Mouse (Mus musculus): Measurements from ENCODE around the gene Meis1.

Meis1 gene

GRCm38 (mm10) chr11:18888651-18889050 lies 130.1 kb downstream of the Meis1 start:
- Histone ChIP-seq H3K36me3 (ENCODE audit: insufficient read depth, low read length) (no peaks in the 10 kb centered on the region), H3K4me3 (replicated peaks; ENCODE audit: low read length) (no peak overlapping the region), H3K9me3 (ENCODE audit: low read length) (no peaks in the 10 kb centered on the region), H3K27me3 (ENCODE audit: insufficient read depth, low read length) (no peaks in the 10 kb centered on the region), H3K4me1 (replicated peaks; ENCODE audit: low read depth, low read length) (no peaks in the 10 kb centered on the region)
- no peak for TF ChIP-seq POU5F1 (IDR thresholded peaks at IDR 0.05; ENCODE audit: borderline replicate concordance, low read length)
- TF ChIP-seq NANOG (IDR thresholded peaks at IDR 0.05; ENCODE audit: borderline replicate concordance, low read length): no peak
- TF ChIP-seq CTCF (conservative IDR thresholded peaks at IDR 0.05; ENCODE audit: low read length): no peak

- H3K9me3 ChIP-seq (ENCODE audit: low read length): no peaks in the 10 kb centered on the region
- TF ChIP-seq CTCF (conservative IDR thresholded peaks at IDR 0.05; ENCODE audit: low read length) (no peak), POU5F1 (IDR thresholded peaks at IDR 0.05; ENCODE audit: borderline replicate concordance, low read length) (no peak), NANOG (IDR thresholded peaks at IDR 0.05; ENCODE audit: borderline replicate concordance, low read length) (no peak)
- no peak overlapping the region for H3K4me3 ChIP-seq (replicated peaks; ENCODE audit: low read length)
- no peaks in the 10 kb centered on the region for H3K4me1 ChIP-seq (replicated peaks; ENCODE audit: low read depth, low read length)
- H3K36me3 ChIP-seq (ENCODE audit: insufficient read depth, low read length): no peaks in the 10 kb centered on the region
- peaks cover 4% of the 10 kb centered on the region for H3K27me3 ChIP-seq (ENCODE audit: insufficient read depth, low read length)
Observed at GRCm38 (mm10) chr11:18885729-18886325, 133.0 kb downstream of the Meis1 start.

- TF ChIP-seq POU5F1 (IDR thresholded peaks at IDR 0.05; ENCODE audit: borderline replicate concordance, low read length) (no peak), CTCF (conservative IDR thresholded peaks at IDR 0.05; ENCODE audit: low read length) (no peak), NANOG (IDR thresholded peaks at IDR 0.05; ENCODE audit: borderline replicate concordance, low read length) (no peak)
- Histone ChIP-seq H3K4me1 (replicated peaks; ENCODE audit: low read depth, low read length) (no peaks in the 10 kb centered on the region), H3K9me3 (ENCODE audit: low read length) (no peaks in the 10 kb centered on the region), H3K4me3 (replicated peaks; ENCODE audit: low read length) (no peak overlapping the region), H3K27me3 (ENCODE audit: insufficient read depth, low read length) (peaks cover 4% of the 10 kb centered on the region), H3K36me3 (ENCODE audit: insufficient read depth, low read length) (no peaks in the 10 kb centered on the region)
Observed at GRCm38 (mm10) chr11:18885036-18885728, 133.6 kb downstream of the Meis1 start.

DNA sequence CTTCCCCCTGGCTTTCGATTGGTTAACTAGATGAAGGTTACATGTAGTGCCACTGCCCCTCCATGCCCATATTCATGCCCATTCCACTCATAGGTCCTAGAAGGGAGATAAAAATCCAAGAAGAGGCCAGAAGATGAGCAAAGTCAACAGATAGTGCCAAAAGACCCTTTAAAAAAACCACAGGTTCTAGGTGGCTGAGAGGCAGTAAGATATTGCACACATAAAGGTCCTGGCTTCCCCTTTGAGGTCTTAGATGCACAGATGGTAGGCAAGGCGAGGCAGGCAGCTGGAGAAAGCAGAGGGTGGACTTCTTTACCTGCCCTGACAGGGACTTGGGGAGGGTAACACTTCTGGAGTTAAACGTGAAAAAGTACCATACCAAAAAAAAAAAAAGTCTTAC lies 134.8 kb downstream of the Meis1 start:
- peaks cover 6% of the 10 kb centered on the region for H3K27me3 ChIP-seq (ENCODE audit: insufficient read depth, low read length)
- H3K9me3 ChIP-seq (ENCODE audit: low read length): no peaks in the 10 kb centered on the region
- no peak for TF ChIP-seq POU5F1 (IDR thresholded peaks at IDR 0.05; ENCODE audit: borderline replicate concordance, low read length)
- no peak for TF ChIP-seq CTCF (conservative IDR thresholded peaks at IDR 0.05; ENCODE audit: low read length)
- no peak for TF ChIP-seq NANOG (IDR thresholded peaks at IDR 0.05; ENCODE audit: borderline replicate concordance, low read length)
- H3K36me3 ChIP-seq (ENCODE audit: insufficient read depth, low read length): no peaks in the 10 kb centered on the region
- H3K4me1 ChIP-seq (replicated peaks; ENCODE audit: low read depth, low read length): 0 out of 2 replicates have a peak, but pooled peaks cover 2% of the 10 kb centered on the region
- H3K4me3 ChIP-seq (replicated peaks; ENCODE audit: low read length): no peak overlapping the region

DNA sequence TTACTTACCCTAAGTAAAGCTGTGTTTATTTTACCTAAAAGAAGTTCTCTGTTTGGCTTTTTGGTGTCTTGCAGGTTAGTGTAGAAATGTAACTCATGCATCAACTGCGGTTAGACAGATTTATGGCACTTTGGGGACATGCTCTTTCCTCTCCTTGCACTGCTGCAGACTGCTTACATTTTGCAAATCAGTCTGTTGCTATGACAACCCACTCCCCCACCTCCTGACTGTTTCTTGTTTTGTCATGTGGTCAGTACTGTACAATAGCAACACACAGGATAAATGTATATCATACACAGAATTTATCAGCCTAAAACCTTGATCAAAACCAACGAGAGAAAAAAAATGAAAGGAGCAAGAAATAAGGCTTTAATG lies 135.3 kb downstream of the Meis1 start:
- Histone ChIP-seq H3K27me3 (ENCODE audit: insufficient read depth, low read length) (peaks cover 6% of the 10 kb centered on the region), H3K4me3 (replicated peaks; ENCODE audit: low read length) (no peak overlapping the region), H3K4me1 (replicated peaks; ENCODE audit: low read depth, low read length) (0 out of 2 replicates have a peak, but pooled peaks cover 2% of the 10 kb centered on the region), H3K9me3 (ENCODE audit: low read length) (no peaks in the 10 kb centered on the region), H3K36me3 (ENCODE audit: insufficient read depth, low read length) (no peaks in the 10 kb centered on the region)
- no peak for TF ChIP-seq NANOG (IDR thresholded peaks at IDR 0.05; ENCODE audit: borderline replicate concordance, low read length)
- TF ChIP-seq CTCF (conservative IDR thresholded peaks at IDR 0.05; ENCODE audit: low read length): no peak
- no peak for TF ChIP-seq POU5F1 (IDR thresholded peaks at IDR 0.05; ENCODE audit: borderline replicate concordance, low read length)

- Histone ChIP-seq H3K9me3 (ENCODE audit: low read length) (no peaks in the 10 kb centered on the region), H3K4me1 (replicated peaks; ENCODE audit: low read depth, low read length) (peaks cover 2% of the 10 kb centered on the region; the same call in 1 of the 2 replicates), H3K4me3 (replicated peaks; ENCODE audit: low read length) (no peak overlapping the region), H3K36me3 (ENCODE audit: insufficient read depth, low read length) (no peaks in the 10 kb centered on the region), H3K27me3 (ENCODE audit: insufficient read depth, low read length) (peaks cover 6% of the 10 kb centered on the region)
- TF ChIP-seq CTCF (conservative IDR thresholded peaks at IDR 0.05; ENCODE audit: low read length) (no peak), POU5F1 (IDR thresholded peaks at IDR 0.05; ENCODE audit: borderline replicate concordance, low read length) (no peak), NANOG (IDR thresholded peaks at IDR 0.05; ENCODE audit: borderline replicate concordance, low read length) (no peak)
Observed at GRCm38 (mm10) chr11:18882747-18883506, 135.9 kb downstream of the Meis1 start.

DNA sequence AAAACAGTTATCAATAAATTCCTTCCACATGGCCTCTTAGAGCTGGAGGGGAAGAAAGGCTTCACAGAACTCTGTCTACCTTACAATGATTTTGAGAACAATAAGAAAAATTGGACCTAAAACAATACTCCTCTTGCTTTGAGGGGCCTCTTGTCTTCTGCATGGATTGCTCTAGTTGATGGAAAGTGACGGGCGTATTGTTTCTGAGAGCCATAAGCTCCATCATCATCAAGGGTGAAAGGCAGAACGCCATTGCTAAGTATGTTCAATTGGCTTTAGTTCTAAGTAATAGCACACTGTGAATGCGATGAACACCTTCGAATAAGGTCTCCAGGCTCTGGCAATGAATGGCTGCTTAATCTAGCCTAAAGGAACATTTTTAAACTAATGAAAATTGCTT lies 136.5 kb downstream of the Meis1 start:
- Histone ChIP-seq H3K4me1 (replicated peaks; ENCODE audit: low read depth, low read length) (peaks cover 2% of the 10 kb centered on the region; the same call in 1 of the 2 replicates), H3K36me3 (ENCODE audit: insufficient read depth, low read length) (no peaks in the 10 kb centered on the region), H3K27me3 (ENCODE audit: insufficient read depth, low read length) (peaks cover 6% of the 10 kb centered on the region), H3K4me3 (replicated peaks; ENCODE audit: low read length) (no peak overlapping the region), H3K9me3 (ENCODE audit: low read length) (no peaks in the 10 kb centered on the region)
- TF ChIP-seq POU5F1 (IDR thresholded peaks at IDR 0.05; ENCODE audit: borderline replicate concordance, low read length) (no peak), CTCF (conservative IDR thresholded peaks at IDR 0.05; ENCODE audit: low read length) (no peak), NANOG (IDR thresholded peaks at IDR 0.05; ENCODE audit: borderline replicate concordance, low read length) (no peak)

DNA sequence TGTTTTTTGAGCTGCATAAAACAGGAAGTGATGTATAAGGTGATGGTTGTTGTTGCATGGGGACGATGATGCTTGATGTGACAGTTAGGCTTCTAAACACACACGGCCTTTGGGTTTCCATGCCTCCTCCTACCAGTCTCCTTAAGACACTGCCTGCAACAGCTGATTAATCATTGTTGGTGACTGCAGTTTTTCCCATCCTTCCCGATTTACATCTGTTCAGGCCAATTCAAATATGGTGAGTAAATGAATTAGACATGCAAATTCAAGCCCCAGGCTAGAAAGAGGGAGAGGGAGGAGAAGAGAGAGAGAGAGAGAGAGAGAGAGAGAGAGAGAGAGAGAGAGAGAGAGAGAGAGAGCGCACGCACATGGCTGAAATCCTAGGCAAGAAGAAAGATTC lies 138.0 kb downstream of the Meis1 start:
- H3K36me3 ChIP-seq (ENCODE audit: insufficient read depth, low read length): no peaks in the 10 kb centered on the region
- peaks cover 21% of the 10 kb centered on the region for H3K27me3 ChIP-seq (ENCODE audit: insufficient read depth, low read length)
- TF ChIP-seq CTCF (conservative IDR thresholded peaks at IDR 0.05; ENCODE audit: low read length) (no peak), POU5F1 (IDR thresholded peaks at IDR 0.05; ENCODE audit: borderline replicate concordance, low read length) (no peak), NANOG (IDR thresholded peaks at IDR 0.05; ENCODE audit: borderline replicate concordance, low read length) (no peak)
- H3K4me3 ChIP-seq (replicated peaks; ENCODE audit: low read length): no peak overlapping the region
- H3K4me1 ChIP-seq (replicated peaks; ENCODE audit: low read depth, low read length): peaks cover 17% of the 10 kb centered on the region
- no peaks in the 10 kb centered on the region for H3K9me3 ChIP-seq (ENCODE audit: low read length)

Data from E14TG2a.4 (cell line).